Mouse (Mus musculus) left cerebral cortex, adult 18-20 months (tissue): ENCODE data around the gene 6030408B16Rik. TPM values are rescaled to one million over a fixed set of nuclear protein-coding genes. Genes with fewer than 3 reads are reported as not detected.
A peak's percentile ranks its signal among the peaks of the same experiment; 100 is the strongest.
"Not testable (repeated sequence)": the region's sequence is repeated elsewhere in the genome, so short reads cannot be mapped to it uniquely, and the experiment has no call there.

Experiments used
- DNase-seq, 2 experiments: peaks; one replicate each; pipeline ENCODE4 v3.0.0; 2021 to 2022; ENCODE audit warnings: low spot score in 2 of 2, mixed read lengths in 1 of 2
- total RNA-seq, 2 experiments: library from RNA; stranded (reverse); gene quantifications; 2 replicates each; pipeline ENCODE4 v1.2.3; 2021

6030408B16Rik gene
- total RNA-seq, 2 experiments from 2014 or later, result 0.40 to 0.42 TPM

- DNase-seq, result no peak
These were observed 27.1 kb downstream of the 6030408B16Rik start for GRCm38 (mm10) chr15:101320010-101320617.

DNA sequence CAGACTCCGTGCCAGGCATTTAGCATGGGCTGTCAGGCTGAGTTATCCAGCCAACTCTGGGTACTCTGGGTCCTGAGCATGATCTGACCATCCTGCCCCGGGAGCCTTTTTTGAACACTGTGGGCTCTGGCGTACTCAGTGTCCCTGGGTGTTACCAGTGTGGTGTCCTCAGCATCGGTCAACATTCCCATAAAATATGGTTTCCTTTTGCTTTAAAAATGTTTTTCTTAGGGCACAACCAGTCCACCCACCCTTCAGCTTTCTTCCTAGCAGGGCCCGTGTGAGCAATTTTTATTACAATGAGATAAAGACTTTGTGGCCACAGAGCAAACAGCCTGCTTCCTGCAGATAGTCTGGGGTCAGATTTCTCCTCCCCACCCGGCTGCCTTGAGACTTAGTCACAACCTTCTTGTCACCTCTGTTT lies 27.6 kb downstream of the 6030408B16Rik start:
- DNase-seq, result no peak

- DNase-seq, result no peak
These were observed 28.1 kb downstream of the 6030408B16Rik start for GRCm38 (mm10) chr15:101321126-101321525.

DNA sequence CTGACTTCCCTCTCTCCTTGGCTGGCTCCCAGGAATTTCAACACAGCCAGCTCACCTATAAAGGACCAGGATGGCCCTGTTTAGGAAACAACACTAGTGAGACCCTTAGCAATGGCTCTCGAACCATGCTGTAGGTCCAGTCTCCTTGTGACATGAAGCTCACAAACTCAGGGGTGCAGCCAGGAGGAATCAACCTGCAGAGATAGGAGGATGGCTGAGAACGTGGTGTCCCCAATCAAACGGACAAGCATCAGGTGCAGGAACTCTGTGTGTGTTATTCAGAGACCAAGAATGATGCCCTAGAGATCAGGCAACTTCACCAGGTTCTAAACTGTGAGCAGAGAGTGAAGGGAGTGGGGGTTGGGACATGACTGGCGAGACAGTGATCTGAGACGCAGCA lies 29.1 kb downstream of the 6030408B16Rik start:
- no peak for DNase-seq

DNA sequence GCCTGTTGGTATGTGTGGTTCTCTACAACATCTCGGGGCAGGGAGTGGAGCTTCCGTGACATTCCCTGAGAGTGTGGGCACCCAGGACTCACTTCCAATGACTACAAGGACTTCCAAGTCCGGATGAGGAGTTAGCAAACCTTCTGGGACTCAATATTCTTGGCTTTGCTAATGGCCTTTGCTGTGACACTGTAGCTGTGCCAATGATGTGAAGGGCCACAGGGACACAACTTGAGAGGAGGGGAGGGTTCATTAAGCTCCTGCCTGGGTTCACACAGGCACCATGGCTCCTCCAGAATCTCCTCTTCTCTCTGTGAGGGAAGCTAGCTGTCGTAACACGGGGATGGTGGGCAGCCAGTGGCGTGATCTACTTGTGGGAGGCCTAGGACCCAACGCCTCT lies 29.6 kb downstream of the 6030408B16Rik start:
- DNase-seq, result no peak

DNA sequence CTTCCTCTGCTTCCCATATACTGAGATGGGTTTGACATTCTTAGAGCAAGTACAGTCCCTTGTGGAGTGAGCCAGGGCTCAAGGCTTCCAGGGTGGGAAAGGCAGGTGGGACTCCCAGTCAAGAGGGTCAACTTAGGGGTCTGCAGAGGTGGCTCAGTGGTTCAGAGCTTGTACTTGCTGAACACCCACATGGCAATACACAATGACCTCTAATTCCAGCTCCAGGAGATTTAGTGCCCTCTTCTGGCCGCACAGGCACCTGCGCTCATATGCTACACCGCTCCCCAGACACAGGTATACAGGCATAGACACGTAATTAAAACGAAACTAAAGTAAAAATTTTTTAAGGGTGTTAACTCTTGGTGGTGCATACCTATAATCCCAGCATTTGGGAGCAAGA lies 30.5 kb downstream of the 6030408B16Rik start:
- no peak for DNase-seq

DNA sequence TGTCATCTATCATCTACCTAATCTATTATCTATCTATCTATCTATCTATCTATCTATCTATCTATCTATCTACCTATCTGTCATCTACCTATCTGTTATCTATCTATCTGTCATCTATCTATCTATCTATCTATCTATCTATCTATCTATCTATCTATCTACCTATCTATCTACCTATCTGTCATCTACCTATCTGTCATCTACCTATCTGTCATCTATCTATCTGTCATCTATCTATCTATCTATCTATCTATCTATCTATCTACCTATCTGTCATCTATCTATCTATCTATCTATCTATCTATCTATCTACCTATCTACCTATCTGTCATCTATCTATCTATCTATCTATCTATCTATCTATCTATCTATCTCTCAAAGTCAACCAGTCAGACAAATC lies 31.4 kb downstream of the 6030408B16Rik start:
- not testable (repeated sequence) for DNase-seq

DNA sequence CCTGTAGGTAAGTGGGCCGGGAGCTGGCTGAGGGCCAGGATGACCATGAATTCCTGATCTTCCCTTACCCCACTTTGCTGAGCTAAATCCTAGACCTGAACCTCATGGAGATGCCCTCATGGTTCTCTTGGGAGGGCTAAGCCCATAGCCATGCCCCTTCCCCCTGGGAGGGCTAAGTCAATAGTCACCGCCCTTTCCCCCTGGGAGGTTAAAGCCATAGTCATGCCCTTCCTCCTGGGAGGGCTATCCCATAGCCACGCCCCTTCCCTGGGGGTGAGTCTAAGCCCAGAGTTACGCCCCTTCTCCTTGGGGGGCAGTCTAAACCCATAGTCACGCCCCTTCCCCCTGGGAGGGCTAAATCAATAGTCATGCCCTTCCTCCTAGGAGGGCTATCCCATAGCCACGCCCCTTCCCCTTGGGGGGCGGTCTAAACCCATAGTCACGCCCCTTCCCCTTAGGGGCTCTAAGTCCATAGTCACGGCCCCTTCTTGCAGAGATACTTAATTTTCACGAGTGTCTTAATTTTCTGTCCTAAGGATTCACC lies 33.1 kb downstream of the 6030408B16Rik start:
- no peak for DNase-seq

DNA sequence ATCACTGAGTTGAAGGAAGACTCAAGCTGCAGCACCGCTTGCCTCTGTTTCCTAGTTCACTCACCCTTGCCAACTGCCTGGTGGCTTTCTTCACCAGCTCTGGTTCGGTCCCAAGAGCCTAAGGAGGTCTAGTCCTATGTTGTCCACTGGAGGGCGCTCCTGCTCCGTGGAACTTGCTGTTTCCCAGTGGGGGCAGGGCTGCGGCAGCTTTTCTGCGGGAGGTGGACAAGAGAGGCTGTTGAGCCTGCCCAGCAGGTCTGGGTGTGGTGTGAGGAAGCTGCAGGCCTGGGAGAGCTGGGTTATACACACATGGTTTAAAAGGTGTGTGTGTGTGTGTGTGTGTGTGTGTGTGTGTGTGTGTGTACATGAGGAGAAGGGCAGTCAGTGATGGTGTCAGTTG lies 34.3 kb downstream of the 6030408B16Rik start:
- peak; percentile 88 to 91 for DNase-seq

DNA sequence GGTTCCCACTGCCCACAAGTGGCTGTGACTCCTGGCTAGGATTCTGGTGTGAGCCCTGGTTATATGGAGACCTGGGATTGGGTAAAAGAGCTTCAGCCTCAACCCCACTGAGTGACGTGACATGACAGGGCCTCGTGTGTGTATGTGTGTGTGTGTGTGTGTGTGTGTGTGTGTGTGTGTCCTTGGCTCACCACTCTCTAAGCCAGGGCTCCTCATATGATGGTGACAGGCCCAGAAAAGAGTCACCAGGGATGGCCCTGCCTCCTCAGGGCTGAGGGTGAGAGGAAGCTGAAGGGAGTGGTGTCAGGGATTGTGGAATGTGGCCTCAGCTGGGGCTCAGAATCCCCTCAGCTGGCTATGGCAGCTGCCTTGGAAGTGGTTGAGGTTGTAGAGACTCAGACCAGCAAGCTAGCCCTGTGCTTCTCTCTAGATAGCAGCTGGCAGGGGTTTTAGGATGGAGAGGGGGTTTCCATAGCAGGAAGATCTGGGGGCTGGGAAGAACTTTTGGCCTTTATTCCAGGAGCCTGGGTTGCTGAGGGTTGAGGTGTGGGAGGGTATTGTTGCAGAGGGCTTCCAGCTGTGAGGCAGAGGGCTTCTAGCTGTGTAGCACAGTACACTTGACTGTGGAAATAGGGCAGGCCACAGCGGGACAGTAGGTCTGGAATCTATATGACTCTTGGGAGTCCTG lies 36.0 kb downstream of the 6030408B16Rik start:
- DNase-seq, result no peak

DNA sequence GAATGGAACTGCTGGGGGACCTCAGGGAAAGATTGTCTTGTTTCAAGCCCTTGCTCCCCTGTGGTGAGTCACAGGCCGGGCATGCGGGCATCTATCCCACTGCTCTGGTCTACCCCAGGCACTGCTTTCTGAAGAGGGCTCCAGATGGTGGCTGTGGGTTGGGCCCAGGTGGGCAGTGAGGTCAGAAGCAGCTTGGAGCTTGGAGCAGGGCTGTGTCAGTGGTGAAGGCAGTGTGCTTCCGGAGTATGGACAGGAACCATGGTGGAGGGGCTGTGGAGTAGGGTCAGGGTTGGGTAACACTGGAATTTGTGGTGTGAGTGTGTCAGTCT lies 36.5 kb downstream of the 6030408B16Rik start:
- DNase-seq, result no peak

DNA sequence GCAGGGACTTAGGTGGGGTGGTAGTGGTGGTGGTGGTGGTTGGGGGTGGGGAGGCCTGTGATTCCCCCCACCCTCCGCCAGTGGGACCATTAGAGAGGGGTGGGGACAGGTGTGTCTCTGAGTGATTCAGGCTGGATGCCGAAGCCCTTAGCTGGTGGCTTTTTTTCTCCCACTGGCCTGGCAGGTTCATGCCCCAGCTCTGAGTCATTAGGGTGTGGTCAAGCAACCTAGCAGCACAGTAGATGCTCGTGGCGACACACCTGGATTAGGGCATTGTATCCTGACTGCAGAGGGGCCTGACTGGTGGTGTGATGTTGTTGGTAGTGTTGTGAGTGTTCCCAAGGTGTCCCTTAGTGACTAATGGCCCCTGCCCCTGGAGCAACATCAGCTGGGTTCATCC lies 38.1 kb downstream of the 6030408B16Rik start:
- no peak for DNase-seq

DNA sequence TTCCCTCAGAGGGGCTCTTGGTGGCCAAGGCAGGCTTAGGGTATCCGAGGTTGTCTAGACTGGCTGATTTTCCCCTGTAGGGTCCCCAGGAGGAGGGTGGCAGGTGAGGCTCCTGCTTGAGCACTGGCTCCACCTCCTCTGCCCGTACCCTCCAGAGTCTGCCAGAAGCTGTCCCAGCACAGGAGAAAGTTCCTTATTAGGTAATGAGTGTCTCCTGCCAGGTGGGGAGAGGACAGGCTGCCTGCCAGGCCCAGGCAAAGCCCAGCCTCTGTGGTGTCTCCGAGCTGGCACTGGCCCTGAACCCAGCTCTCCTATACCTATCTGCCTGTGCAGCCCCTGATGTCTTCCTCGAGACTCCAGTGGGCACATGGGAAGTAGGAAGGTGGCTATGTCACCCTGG lies 39.4 kb downstream of the 6030408B16Rik start:
- no peak for DNase-seq

DNA sequence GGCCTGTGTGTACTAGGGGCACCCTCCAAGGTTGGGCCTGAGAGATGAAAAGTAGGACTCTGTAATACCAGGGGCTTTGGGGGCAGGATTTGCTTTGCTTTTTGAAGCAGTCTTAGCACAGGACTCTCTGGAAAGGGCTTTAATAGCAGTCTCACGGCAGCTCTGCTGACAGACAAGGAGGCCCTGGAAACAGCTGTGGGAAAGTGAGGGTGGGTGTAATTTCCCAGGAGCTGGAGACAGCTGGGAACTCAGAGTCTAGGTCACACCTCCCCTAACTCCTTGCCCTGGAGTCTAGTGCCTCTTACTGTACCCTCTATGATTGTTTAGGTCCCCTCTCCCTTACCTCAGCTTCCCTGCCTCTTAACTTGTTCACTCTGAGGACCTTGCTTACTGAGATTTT lies 40.2 kb downstream of the 6030408B16Rik start:
- DNase-seq, result no peak

DNA sequence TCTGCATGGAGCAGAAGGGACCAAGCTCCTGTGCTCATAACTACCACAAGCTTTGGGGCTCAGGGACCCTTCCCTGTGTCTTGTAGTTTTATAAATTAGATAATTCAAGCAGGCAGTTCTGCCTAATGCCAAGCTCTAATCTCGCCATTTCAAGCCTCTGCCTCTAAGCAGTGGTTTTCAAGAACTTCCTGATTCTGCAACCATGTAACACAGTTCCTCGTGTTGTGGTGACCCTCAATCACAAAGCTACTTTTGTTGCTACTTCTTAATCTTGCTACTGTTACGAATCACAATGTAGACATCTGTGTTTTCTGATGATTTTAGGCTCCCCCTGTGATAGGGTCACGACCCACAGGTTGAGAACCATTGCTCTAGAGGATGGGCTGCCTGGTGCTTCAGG lies 40.6 kb downstream of the 6030408B16Rik start:
- no peak for DNase-seq

GRCm38 (mm10) chr15:101336474-101337174 lies 43.6 kb downstream of the 6030408B16Rik start:
- no peak for DNase-seq

DNA sequence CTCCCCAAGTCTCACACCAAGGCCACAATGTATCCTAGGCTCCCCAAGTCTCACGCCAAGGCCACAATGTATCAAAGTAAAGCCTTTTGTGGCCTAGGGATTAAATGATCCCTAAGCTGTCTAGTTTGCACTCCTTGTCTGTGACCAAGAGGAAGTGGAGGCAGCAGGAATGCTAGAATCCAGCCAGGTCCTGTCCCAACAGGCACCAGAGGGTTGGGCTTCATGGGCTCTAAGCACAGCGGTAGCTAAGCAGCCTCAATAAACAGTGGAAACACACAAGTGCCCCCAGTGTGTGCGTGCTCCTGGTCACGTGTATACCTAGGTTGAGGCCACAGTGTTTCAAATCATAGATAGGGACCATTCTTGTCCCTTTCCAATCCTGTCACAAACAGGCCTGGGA lies 45.3 kb downstream of the 6030408B16Rik start:
- DNase-seq, result no peak

DNA sequence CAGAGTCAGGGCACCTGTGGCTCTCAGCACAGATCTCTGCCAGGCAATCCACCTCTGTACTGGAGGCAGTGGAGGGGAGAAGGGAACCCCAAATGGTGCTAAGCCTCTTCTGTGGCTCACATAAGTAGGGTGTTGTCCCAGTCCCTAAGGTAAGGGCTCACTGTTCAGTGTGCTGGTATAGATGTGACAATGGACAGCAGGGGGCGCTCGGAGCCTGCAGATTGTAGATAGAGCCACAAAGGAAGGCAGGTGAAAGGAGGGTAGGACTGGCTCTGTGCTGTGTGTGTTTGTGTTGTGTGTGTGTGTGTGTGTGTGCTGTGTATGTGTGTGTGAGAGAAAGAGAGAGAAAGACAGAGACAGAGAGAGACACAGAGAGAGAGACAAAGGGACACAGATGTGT lies 46.5 kb downstream of the 6030408B16Rik start:
- DNase-seq, result peak; percentile 90 to 94

GRCm38 (mm10) chr15:101341797-101342515 lies 48.9 kb downstream of the 6030408B16Rik start:
- DNase-seq, result peak; percentile 70 to 73
